Mouse (Mus musculus): ENCODE data around the gene Pdgfb. TPM values are rescaled to one million over a fixed set of nuclear protein-coding genes. Genes with fewer than 3 reads are reported as not detected.
A peak's percentile ranks its signal among the peaks of the same experiment; 100 is the strongest.

Pdgfb gene
- polyA plus RNA-seq, 1 experiment from 2014 or later, result 4.7 TPM

- Histone ChIP-seq H3K4me3 (replicated peaks; ENCODE audit: low read depth, low read length) (no peak overlapping the region), H3K27me3 (ENCODE audit: control insufficient read depth, insufficient read depth, low read length) (no peaks in the 10 kb centered on the region), H3K9ac (replicated peaks; ENCODE audit: low read length) (no peak overlapping the region), H3K36me3 (ENCODE audit: control insufficient read depth, insufficient read depth, low read length) (no peaks in the 10 kb centered on the region), H3K4me2 (ENCODE audit: low read length) (no peak overlapping the region), H3K9me3 (ENCODE audit: control insufficient read depth, low read length) (no peaks in the 10 kb centered on the region), H3K4me1 (ENCODE audit: control insufficient read depth, insufficient read depth, low read length) (peaks cover 10% of the 10 kb centered on the region), H3K27ac (replicated peaks; ENCODE audit: low read depth, low read length) (no peak overlapping the region)
- 60% methylated on average over 5 of the region's 5 CpGs for WGBS
- ATAC-seq (ENCODE audit: low FRiP score, low TSS enrichment), result no peak
- DNase-seq, result no peak
Observed at GRCm38 (mm10) chr15:80026061-80026460, 11.3 kb upstream of the Pdgfb start.

GRCm38 (mm10) chr15:80025615-80026014 is 10.8 kb upstream of the Pdgfb start:
- Histone ChIP-seq H3K36me3 (ENCODE audit: control insufficient read depth, insufficient read depth, low read length) (no peaks in the 10 kb centered on the region), H3K4me3 (replicated peaks; ENCODE audit: low read depth, low read length) (no peak overlapping the region), H3K4me1 (ENCODE audit: control insufficient read depth, insufficient read depth, low read length) (peaks cover 10% of the 10 kb centered on the region), H3K9ac (replicated peaks; ENCODE audit: low read length) (no peak overlapping the region), H3K27me3 (ENCODE audit: control insufficient read depth, insufficient read depth, low read length) (no peaks in the 10 kb centered on the region), H3K27ac (replicated peaks; ENCODE audit: low read depth, low read length) (no peak overlapping the region), H3K9me3 (ENCODE audit: control insufficient read depth, low read length) (no peaks in the 10 kb centered on the region), H3K4me2 (ENCODE audit: low read length) (no peak overlapping the region)
- no peak for DNase-seq
- ATAC-seq (ENCODE audit: low FRiP score, low TSS enrichment), result no peak
- WGBS, result 54% methylated on average over 7 of the region's 7 CpGs

GRCm38 (mm10) chr15:80024331-80025313 is 9.8 kb upstream of the Pdgfb start:
- 34% methylated on average over 11 of the region's 11 CpGs for WGBS
- Histone ChIP-seq H3K9ac (replicated peaks; ENCODE audit: low read length) (no peak overlapping the region), H3K27me3 (ENCODE audit: control insufficient read depth, insufficient read depth, low read length) (no peaks in the 10 kb centered on the region), H3K27ac (replicated peaks; ENCODE audit: low read depth, low read length) (no peak overlapping the region), H3K9me3 (ENCODE audit: control insufficient read depth, low read length) (no peaks in the 10 kb centered on the region), H3K4me2 (ENCODE audit: low read length) (no peak overlapping the region), H3K4me1 (ENCODE audit: control insufficient read depth, insufficient read depth, low read length) (peaks cover 10% of the 10 kb centered on the region), H3K36me3 (ENCODE audit: control insufficient read depth, insufficient read depth, low read length) (no peaks in the 10 kb centered on the region), H3K4me3 (replicated peaks; ENCODE audit: low read depth, low read length) (no peak overlapping the region)
- DNase-seq (peak; percentile 46), ATAC-seq (ENCODE audit: low FRiP score, low TSS enrichment) (no peak)

- Histone ChIP-seq H3K27me3 (ENCODE audit: control insufficient read depth, insufficient read depth, low read length) (peaks cover 12% of the 10 kb centered on the region), H3K4me3 (replicated peaks; ENCODE audit: low read depth, low read length) (no peak overlapping the region), H3K36me3 (ENCODE audit: control insufficient read depth, insufficient read depth, low read length) (no peaks in the 10 kb centered on the region), H3K9ac (replicated peaks; ENCODE audit: low read length) (no peak overlapping the region), H3K27ac (replicated peaks; ENCODE audit: low read depth, low read length) (no peak overlapping the region), H3K9me3 (ENCODE audit: control insufficient read depth, low read length) (no peaks in the 10 kb centered on the region), H3K4me1 (ENCODE audit: control insufficient read depth, insufficient read depth, low read length) (peaks cover 10% of the 10 kb centered on the region), H3K4me2 (ENCODE audit: low read length) (no peak overlapping the region)
- WGBS, result 73% methylated on average over 4 of the region's 4 CpGs
- DNase-seq (no peak), ATAC-seq (ENCODE audit: low FRiP score, low TSS enrichment) (no peak)
Observed at GRCm38 (mm10) chr15:80020516-80020915, 5.7 kb upstream of the Pdgfb start.

GRCm38 (mm10) chr15:80019625-80020024 is 4.8 kb upstream of the Pdgfb start:
- Histone ChIP-seq H3K27me3 (ENCODE audit: control insufficient read depth, insufficient read depth, low read length) (peaks cover 21% of the 10 kb centered on the region), H3K9me3 (ENCODE audit: control insufficient read depth, low read length) (no peaks in the 10 kb centered on the region), H3K4me2 (ENCODE audit: low read length) (no peak overlapping the region), H3K9ac (replicated peaks; ENCODE audit: low read length) (no peak overlapping the region), H3K27ac (replicated peaks; ENCODE audit: low read depth, low read length) (no peak overlapping the region), H3K4me1 (ENCODE audit: control insufficient read depth, insufficient read depth, low read length) (peaks cover 3% of the 10 kb centered on the region), H3K36me3 (ENCODE audit: control insufficient read depth, insufficient read depth, low read length) (no peaks in the 10 kb centered on the region), H3K4me3 (replicated peaks; ENCODE audit: low read depth, low read length) (no peak overlapping the region)
- DNase-seq (no peak), ATAC-seq (ENCODE audit: low FRiP score, low TSS enrichment) (no peak)
- WGBS, result 75% methylated on average over 4 of the region's 4 CpGs

GRCm38 (mm10) chr15:80019220-80019619 is 4.4 kb upstream of the Pdgfb start:
- WGBS, result 81% methylated on average over 7 of the region's 7 CpGs
- no peak overlapping the region for H3K4me2 ChIP-seq (ENCODE audit: low read length)
- no peak for ATAC-seq (ENCODE audit: low FRiP score, low TSS enrichment)
- H3K27ac ChIP-seq (replicated peaks; ENCODE audit: low read depth, low read length), result no peak overlapping the region
- no peak overlapping the region for H3K9ac ChIP-seq (replicated peaks; ENCODE audit: low read length)
- H3K9me3 ChIP-seq (ENCODE audit: control insufficient read depth, low read length), result no peaks in the 10 kb centered on the region
- H3K4me3 ChIP-seq (replicated peaks; ENCODE audit: low read depth, low read length), result no peak overlapping the region
- peaks cover 25% of the 10 kb centered on the region for H3K27me3 ChIP-seq (ENCODE audit: control insufficient read depth, insufficient read depth, low read length)
- H3K36me3 ChIP-seq (ENCODE audit: control insufficient read depth, insufficient read depth, low read length), result no peaks in the 10 kb centered on the region
- H3K4me1 ChIP-seq (ENCODE audit: control insufficient read depth, insufficient read depth, low read length), result peaks cover 5% of the 10 kb centered on the region
- no peak for DNase-seq

GRCm38 (mm10) chr15:80016563-80017301 is 2.0 kb upstream of the Pdgfb start:
- no peak overlapping the region for H3K27ac ChIP-seq (replicated peaks; ENCODE audit: low read depth, low read length)
- DNase-seq, result no peak
- peaks cover 46% of the 10 kb centered on the region for H3K27me3 ChIP-seq (ENCODE audit: control insufficient read depth, insufficient read depth, low read length)
- 89% methylated on average over 9 of the region's 9 CpGs for WGBS
- ATAC-seq (ENCODE audit: low FRiP score, low TSS enrichment), result no peak
- no peaks in the 10 kb centered on the region for H3K9me3 ChIP-seq (ENCODE audit: control insufficient read depth, low read length)
- no peak overlapping the region for H3K4me3 ChIP-seq (replicated peaks; ENCODE audit: low read depth, low read length)
- H3K4me2 ChIP-seq (ENCODE audit: low read length), result no peak overlapping the region
- peaks cover 18% of the 10 kb centered on the region for H3K4me1 ChIP-seq (ENCODE audit: control insufficient read depth, insufficient read depth, low read length)
- no peaks in the 10 kb centered on the region for H3K36me3 ChIP-seq (ENCODE audit: control insufficient read depth, insufficient read depth, low read length)
- H3K9ac ChIP-seq (replicated peaks; ENCODE audit: low read length), result no peak overlapping the region

- 55% methylated on average over 7 of the region's 7 CpGs for WGBS
- ATAC-seq (ENCODE audit: low FRiP score, low TSS enrichment) (no peak), DNase-seq (no peak)
- H3K4me3 ChIP-seq (replicated peaks; ENCODE audit: low read depth, low read length), result no peak overlapping the region
- H3K9ac ChIP-seq (replicated peaks; ENCODE audit: low read length), result peak overlapping the region; percentile 72; the same call in 1 of the 2 replicates
- H3K9me3 ChIP-seq (ENCODE audit: control insufficient read depth, low read length), result no peaks in the 10 kb centered on the region
- H3K27me3 ChIP-seq (ENCODE audit: control insufficient read depth, insufficient read depth, low read length), result peaks cover 54% of the 10 kb centered on the region
- no peaks in the 10 kb centered on the region for H3K36me3 ChIP-seq (ENCODE audit: control insufficient read depth, insufficient read depth, low read length)
- H3K4me1 ChIP-seq (ENCODE audit: control insufficient read depth, insufficient read depth, low read length), result peaks cover 18% of the 10 kb centered on the region
- H3K27ac ChIP-seq (replicated peaks; ENCODE audit: low read depth, low read length), result no peak overlapping the region
- peak overlapping the region; percentile 90; the same call in 1 of the 2 replicates for H3K4me2 ChIP-seq (ENCODE audit: low read length)
Observed at GRCm38 (mm10) chr15:80015211-80015952, 605 bp upstream of the Pdgfb start.

All from midbrain, embryonic 14.5 days (tissue).